Mouse (Mus musculus) gastrocnemius, adult 2 months (tissue): Measurements from ENCODE around the gene Slc11a1. TPM values are rescaled to one million over a fixed set of nuclear protein-coding genes. Genes with fewer than 3 reads are reported as not detected.

Source experiments
- DNase-seq: peaks from one replicate; pipeline ENCODE4 v3.0.0; 2022
- H3K27ac ChIP-seq: fragments of 200-600 bp; 2 replicates; pipeline ENCODE4 v1.8.1; 2022; ENCODE audit warnings: mild to moderate bottlenecking
- H3K4me3 ChIP-seq: fragments of 200-600 bp; 2 replicates; pipeline ENCODE4 v1.8.1; 2022; ENCODE audit warnings: mild to moderate bottlenecking, moderate library complexity
- CTCF ChIP-seq: fragments of 200-600 bp; IDR thresholded peaks from 2 replicates; pipeline ENCODE4 v1.8.1; 2022; ENCODE audit warnings: antibody characterized with exemption, mild to moderate bottlenecking, moderate library complexity
- intact Hi-C: fragments of 180-260 bp; cut with DNase I; formaldehyde crosslinking; loops from one replicate; pipeline ENCODE4 v1.15.1; 2025
- total RNA-seq, 2 experiments: library from RNA; stranded (reverse); gene quantifications; 2 replicates each; pipeline ENCODE4 v1.2.3; 2021

Gene Slc11a1
- total RNA-seq, 2 experiments from 2014 or later = 3.8 to 5.6 TPM

- H3K27ac ChIP-seq = peak within 1 kb of the TSS; percentile 56
- 0 out of 2 replicates have a peak within 1 kb of the TSS, but pooled peaks have one; percentile 4 for H3K4me3 ChIP-seq
- TF ChIP-seq CTCF = peak; percentile 93
- intact Hi-C loops = loop anchor here (1.0 to 2.0 kb wide), 2 partner anchors 49 to 155 kb away; no protein-coding TSS in a partner anchor
- DNase-seq = peak; percentile 73
Observed at GRCm38 (mm10) chr1:74361812-74362211, 13.2 kb upstream of the Slc11a1 start, which contains the start of gene Catip. TSS of gene Catip (plus strand) at chr1:74362108.

DNA sequence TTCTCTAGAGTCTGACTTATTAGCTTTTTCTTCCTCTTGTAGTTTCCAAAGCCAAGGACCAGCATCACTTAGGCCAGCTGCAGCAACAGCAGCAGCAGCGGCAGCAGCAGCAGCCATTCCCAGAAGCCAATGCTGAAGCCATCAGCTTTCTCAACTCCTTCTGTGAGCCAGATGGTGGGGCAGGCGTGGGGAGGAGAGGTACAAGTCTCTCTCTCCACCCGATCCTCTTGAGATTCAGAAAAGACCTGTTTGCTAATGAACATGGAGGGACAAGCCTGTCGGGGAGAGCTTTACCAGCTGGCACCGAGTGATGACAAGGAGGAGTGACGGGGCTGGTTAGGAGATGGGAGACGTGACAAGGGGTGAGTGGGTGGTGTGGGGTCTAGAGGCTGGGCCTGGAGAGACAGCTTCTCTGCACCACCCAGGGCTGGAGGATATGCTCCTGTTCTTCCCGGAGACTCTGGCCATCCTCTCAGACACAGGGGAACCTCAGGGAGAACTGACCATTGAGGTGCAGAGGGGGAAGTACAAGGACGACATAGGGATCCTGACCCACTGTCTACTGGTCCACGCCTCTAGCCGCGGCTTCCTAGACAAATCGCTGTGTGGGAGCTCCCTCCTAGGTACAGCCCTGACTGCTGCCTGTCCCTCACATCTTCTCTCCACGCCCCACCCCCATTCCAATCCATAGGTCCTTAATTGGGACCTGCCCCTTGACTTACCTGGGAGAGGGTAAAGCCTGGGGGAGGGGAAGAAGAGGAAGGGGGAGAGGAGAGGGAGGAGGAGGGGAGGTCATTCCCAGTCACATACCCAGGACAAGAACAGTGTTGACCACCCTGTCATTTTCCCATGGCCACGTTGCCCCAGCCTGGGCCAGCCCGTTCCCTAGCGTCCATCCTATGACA is 12.4 kb upstream of the Slc11a1 start:
- H3K4me3 ChIP-seq = 0 out of 2 replicates have a peak overlapping the region, but pooled peaks have one; percentile 4
- no peak for TF ChIP-seq CTCF
- intact Hi-C loops = loop anchor here (1.0 kb wide), 1 partner anchor 49 kb away; no protein-coding TSS in a partner anchor
- H3K27ac ChIP-seq = peak overlapping the region; percentile 56
- DNase-seq = no peak

- Histone ChIP-seq H3K27ac (peak overlapping the region; percentile 56), H3K4me3 (no peak overlapping the region)
- intact Hi-C loops = no loop called here
- DNase-seq = peak; percentile 43
- TF ChIP-seq CTCF = no peak
Observed at GRCm38 (mm10) chr1:74363437-74363836, 11.6 kb upstream of the Slc11a1 start.

GRCm38 (mm10) chr1:74364270-74364669 is 10.7 kb upstream of the Slc11a1 start:
- no peak for DNase-seq
- intact Hi-C loops = no loop called here
- TF ChIP-seq CTCF = no peak

GRCm38 (mm10) chr1:74367886-74368645 is 6.9 kb upstream of the Slc11a1 start:
- no peak for TF ChIP-seq CTCF
- Histone ChIP-seq H3K27ac (peak overlapping the region; percentile 65), H3K4me3 (peak overlapping the region; percentile 58)
- peak; percentile 77 for DNase-seq
- intact Hi-C loops = no loop called here

More at GRCm38 (mm10) chr1:74364270-74364669, 10.7 kb upstream of the Slc11a1 start:
- Histone ChIP-seq H3K4me3 (no peak overlapping the region), H3K27ac (peak overlapping the region; percentile 56)

DNA sequence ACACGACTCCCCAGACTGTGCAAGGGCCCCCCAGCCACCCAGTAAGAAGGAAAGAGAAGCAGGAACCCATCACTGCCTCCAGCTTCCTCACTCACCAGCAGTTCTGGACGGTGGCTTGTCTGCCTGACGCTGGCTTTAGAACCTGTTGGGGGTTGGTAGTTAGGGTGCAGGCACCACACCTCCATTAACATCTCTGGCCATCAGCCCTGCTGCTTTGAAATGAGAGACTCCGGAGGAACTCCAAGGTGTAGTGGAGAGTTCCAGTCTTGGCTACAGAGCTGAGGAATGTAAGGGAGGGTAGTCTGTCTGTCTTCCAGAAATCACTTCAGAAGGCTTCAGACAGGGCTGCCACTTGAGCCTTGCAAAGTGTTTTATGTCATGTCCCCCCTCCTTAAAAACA is 5.0 kb upstream of the Slc11a1 start:
- Histone ChIP-seq H3K4me3 (no peak overlapping the region), H3K27ac (no peak overlapping the region)
- intact Hi-C loops = no loop called here
- TF ChIP-seq CTCF = no peak
- DNase-seq = no peak

GRCm38 (mm10) chr1:74373372-74373771 is 1.6 kb upstream of the Slc11a1 start:
- no peak overlapping the region for H3K27ac ChIP-seq
- DNase-seq = no peak
- TF ChIP-seq CTCF = no peak
- intact Hi-C loops = no loop called here
- H3K4me3 ChIP-seq = no peak overlapping the region

DNA sequence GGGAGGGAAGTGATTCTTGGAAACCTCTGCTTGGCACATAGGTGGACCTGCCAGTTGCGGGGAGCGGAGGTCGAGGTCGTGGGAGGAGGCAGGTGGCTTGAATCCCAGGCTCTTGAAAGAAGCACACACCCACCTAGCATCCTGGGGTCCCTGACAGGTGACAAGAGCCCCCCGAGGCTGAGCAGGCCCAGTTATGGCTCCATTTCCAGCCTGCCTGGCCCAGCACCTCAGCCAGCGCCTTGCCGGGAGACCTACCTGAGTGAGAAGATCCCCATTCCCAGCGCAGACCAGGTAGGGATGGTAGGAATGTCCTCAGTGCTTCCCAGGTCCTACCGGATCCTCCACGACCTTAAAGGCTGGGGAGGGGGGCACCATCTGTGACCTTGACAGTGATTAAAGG is 566 bp downstream of the Slc11a1 start:
- intact Hi-C loops = no loop called here
- Histone ChIP-seq H3K4me3 (peak overlapping the region; percentile 45), H3K27ac (peak overlapping the region; percentile 70)
- TF ChIP-seq CTCF = no peak
- DNase-seq = no peak

GRCm38 (mm10) chr1:74376396-74376795 is 1.4 kb downstream of the Slc11a1 start:
- intact Hi-C loops = no loop called here
- Histone ChIP-seq H3K4me3 (peak overlapping the region; percentile 45; the same call in 1 of the 2 replicates), H3K27ac (peak overlapping the region; percentile 70)
- peak; percentile 80 for DNase-seq
- no peak for TF ChIP-seq CTCF

GRCm38 (mm10) chr1:74379058-74379504 is 4.1 kb downstream of the Slc11a1 start:
- TF ChIP-seq CTCF = no peak
- intact Hi-C loops = no loop called here
- no peak for DNase-seq

GRCm38 (mm10) chr1:74380484-74380883 is 5.5 kb downstream of the Slc11a1 start:
- intact Hi-C loops = no loop called here
- H3K4me3 ChIP-seq = no peak overlapping the region

More at GRCm38 (mm10) chr1:74379058-74379504, 4.1 kb downstream of the Slc11a1 start:
- Histone ChIP-seq H3K4me3 (no peak overlapping the region), H3K27ac (no peak overlapping the region)

GRCm38 (mm10) chr1:74381588-74382021 is 6.6 kb downstream of the Slc11a1 start:
- Histone ChIP-seq H3K27ac (no peak overlapping the region), H3K4me3 (no peak overlapping the region)
- no peak for TF ChIP-seq CTCF
- no peak for DNase-seq
- intact Hi-C loops = no loop called here

More at GRCm38 (mm10) chr1:74380484-74380883, 5.5 kb downstream of the Slc11a1 start:
- H3K27ac ChIP-seq = no peak overlapping the region
- DNase-seq = no peak
- TF ChIP-seq CTCF = no peak
